Mouse (Mus musculus) ES-E14 (cell line): Measurements from ENCODE around the gene Olfr620. TPM values are rescaled to one million over a fixed set of nuclear protein-coding genes. Genes with fewer than 3 reads are reported as not detected.

Source experiments
- total RNA-seq: library from RNA; depleted of rRNA; stranded (reverse); fragments of 300-350 nt; gene quantifications from 2 replicates; pipeline ENCODE4 v1.2.3, GENCODE M21; 2012; rRNA removed

Gene Olfr620
- total RNA-seq, 1 experiment: not detected

Other genes with a start within 250 kb of the Olfr620 start
- gene Olfr601, start 249.9 kb downstream of the Olfr620 start, total RNA-seq: not detected in 2 replicates
- not detected in 2 replicates for gene Olfr603, start 226.4 kb downstream of the Olfr620 start, total RNA-seq
- 3.7 and 6.4 TPM in 2 replicates for gene Usp17lc, start 197.5 kb downstream of the Olfr620 start, total RNA-seq
- not detected in 2 replicates for gene Olfr605, start 167.1 kb downstream of the Olfr620 start, total RNA-seq
- not detected in 2 replicates for gene Olfr606, start 163.5 kb downstream of the Olfr620 start, total RNA-seq
- gene Olfr607, start 148.4 kb downstream of the Olfr620 start, total RNA-seq: not detected in 2 replicates
- not detected in 2 replicates for gene Olfr608, start 142.7 kb downstream of the Olfr620 start, total RNA-seq
- not detected in 2 replicates for gene Olfr609, start 114.5 kb downstream of the Olfr620 start, total RNA-seq
- gene Olfr610, start 100.4 kb downstream of the Olfr620 start, total RNA-seq: not detected in 2 replicates
- gene Olfr611, start 91.7 kb downstream of the Olfr620 start, total RNA-seq: not detected in 2 replicates
- gene Olfr612, start 69.8 kb downstream of the Olfr620 start, total RNA-seq: not detected in 2 replicates
- not detected in 2 replicates for gene Olfr613, start 64.5 kb downstream of the Olfr620 start, total RNA-seq
- gene Olfr615, start 56.5 kb downstream of the Olfr620 start, total RNA-seq: not detected in 2 replicates
- not detected in 2 replicates for gene Olfr616, start 43.4 kb downstream of the Olfr620 start, total RNA-seq
- not detected in 2 replicates for gene Olfr617, start 39.5 kb downstream of the Olfr620 start, total RNA-seq
- not detected in 2 replicates for gene Olfr618, start 22.4 kb downstream of the Olfr620 start, total RNA-seq
- gene Olfr619, start 12.0 kb downstream of the Olfr620 start, total RNA-seq: not detected in 2 replicates
- gene Olfr622, start 30.2 kb upstream of the Olfr620 start, total RNA-seq: not detected in 2 replicates
- not detected in 2 replicates for gene Olfr623, start 51.2 kb upstream of the Olfr620 start, total RNA-seq
- gene Olfr624, start 58.7 kb upstream of the Olfr620 start, total RNA-seq: 0.04 TPM in 1 of 2 replicates, not detected in the other
- not detected in 2 replicates for gene Olfr625-ps1, start 70.2 kb upstream of the Olfr620 start, total RNA-seq
- gene Olfr243, start 102.1 kb upstream of the Olfr620 start, total RNA-seq: not detected in 2 replicates
- not detected in 2 replicates for gene Olfr628, start 117.8 kb upstream of the Olfr620 start, total RNA-seq
- gene Olfr629, start 132.4 kb upstream of the Olfr620 start, total RNA-seq: not detected in 2 replicates
- not detected in 2 replicates for gene Olfr630, start 144.8 kb upstream of the Olfr620 start, total RNA-seq
- not detected in 2 replicates for gene Olfr69, start 159.1 kb upstream of the Olfr620 start, total RNA-seq
- gene Olfr68, start 167.2 kb upstream of the Olfr620 start, total RNA-seq: not detected in 2 replicates
- gene Olfr67, start 179.3 kb upstream of the Olfr620 start, total RNA-seq: not detected in 2 replicates
- not detected in 2 replicates for gene Hbb-bt, start 201.5 kb upstream of the Olfr620 start, total RNA-seq
- not detected in 2 replicates for gene Hbb-bs, start 215.6 kb upstream of the Olfr620 start, total RNA-seq
- gene Hbb-bh2, start 228.0 kb upstream of the Olfr620 start, total RNA-seq: not detected in 2 replicates
- not detected in 2 replicates for gene Hbb-bh1, start 230.6 kb upstream of the Olfr620 start, total RNA-seq
- gene Hbb-y, start 240.7 kb upstream of the Olfr620 start, total RNA-seq: not detected in 2 replicates